Mouse (Mus musculus) CH12.LX (cell line): ENCODE results near the gene Pde6d.

Source experiments
- EP300 ChIP-seq: IDR thresholded peaks from 2 replicates; pipeline ENCODE4 v1.6.1; 2011; ENCODE audit warnings: low read length, improper control_type of control experiment
- POLR2A ChIP-seq: IDR thresholded peaks from 2 replicates; pipeline ENCODE4 v1.6.1; 2011; ENCODE audit warnings: low read depth, mild to moderate bottlenecking, improper control_type of control experiment, low read length

- TF ChIP-seq POLR2A (no peak), EP300 (no peak)
These were observed 62.1 kb downstream of the Pde6d start for GRCm38 (mm10) chr1:86520361-86520760.
